Mouse (Mus musculus) spleen, adult 2 months (tissue): ENCODE data around the gene Pou6f1. TPM values are rescaled to one million over a fixed set of nuclear protein-coding genes. Genes with fewer than 3 reads are reported as not detected.
A peak's percentile ranks its signal among the peaks of the same experiment; 100 is the strongest.
"Not testable (repeated sequence)": the region's sequence is repeated elsewhere in the genome, so short reads cannot be mapped to it uniquely, and the experiment has no call there.

Experiments used
- DNase-seq, 2 experiments: peaks; one replicate each; pipeline versions ENCODE4 v3.0.0 to v3.0.0-alpha.2; 2012 to 2021; ENCODE audit warnings: low spot score in 2 of 2, low read depth in 1 of 2
- H3K27ac ChIP-seq: fragments of 200-500 bp; 2 replicates; pipeline ENCODE4 v1.5.1; 2012; ENCODE audit warnings: low read length, inconsistent platforms; ENCODE audit not compliant: insufficient read depth
- H3K27me3 ChIP-seq: fragments of 200-500 bp; 2 replicates; pipeline ENCODE4 v1.6.1; 2012; ENCODE audit warnings: mild to moderate bottlenecking, moderate library complexity, low read length, inconsistent platforms; ENCODE audit not compliant: control insufficient read depth, insufficient read depth
- H3K36me3 ChIP-seq: fragments of 200-500 bp; 2 replicates; pipeline ENCODE4 v1.6.1; 2012; ENCODE audit warnings: mild to moderate bottlenecking, low read length, inconsistent platforms; ENCODE audit not compliant: control insufficient read depth, insufficient read depth
- H3K4me1 ChIP-seq: fragments of 200-500 bp; 2 replicates; pipeline ENCODE4 v1.6.1; 2011; ENCODE audit warnings: inconsistent platforms; ENCODE audit not compliant: control insufficient read depth, insufficient read depth, insufficient read length
- H3K4me3 ChIP-seq: fragments of 200-500 bp; 2 replicates; pipeline ENCODE4 v1.5.1; 2011; ENCODE audit warnings: mild to moderate bottlenecking, inconsistent platforms; ENCODE audit not compliant: insufficient read depth, insufficient read length; ENCODE audit errors: extremely low read depth
- CTCF ChIP-seq: fragments of 200-500 bp; IDR thresholded peaks from 2 replicates; pipeline ENCODE4 v1.5.1; 2011; ENCODE audit warnings: mild to moderate bottlenecking, inconsistent platforms; ENCODE audit not compliant: insufficient read depth, insufficient read length, insufficient replicate concordance; ENCODE audit errors: extremely low read depth
- POLR2A ChIP-seq: fragments of 200-500 bp; IDR thresholded peaks from 2 replicates; pipeline ENCODE4 v1.6.1; 2011; ENCODE audit warnings: low read depth, low read length, inconsistent platforms
- WGBS: fragments of 180-500 bp; shearing (Covaris S2); methylation state at CpG from one replicate; pipeline ENCODE4 v1.1.7; 2018; 5-methylcytosine and 5-hydroxymethylcytosine counted together
- polyA plus RNA-seq: library from polyadenylated mRNA; depleted of rRNA; stranded (reverse); fragments of >200 nt; gene quantifications from 2 replicates; pipeline ENCODE4 v1.2.3, GENCODE M21; 2012

Pou6f1 gene
- polyA plus RNA-seq, 1 experiment = 31.8 TPM

DNA sequence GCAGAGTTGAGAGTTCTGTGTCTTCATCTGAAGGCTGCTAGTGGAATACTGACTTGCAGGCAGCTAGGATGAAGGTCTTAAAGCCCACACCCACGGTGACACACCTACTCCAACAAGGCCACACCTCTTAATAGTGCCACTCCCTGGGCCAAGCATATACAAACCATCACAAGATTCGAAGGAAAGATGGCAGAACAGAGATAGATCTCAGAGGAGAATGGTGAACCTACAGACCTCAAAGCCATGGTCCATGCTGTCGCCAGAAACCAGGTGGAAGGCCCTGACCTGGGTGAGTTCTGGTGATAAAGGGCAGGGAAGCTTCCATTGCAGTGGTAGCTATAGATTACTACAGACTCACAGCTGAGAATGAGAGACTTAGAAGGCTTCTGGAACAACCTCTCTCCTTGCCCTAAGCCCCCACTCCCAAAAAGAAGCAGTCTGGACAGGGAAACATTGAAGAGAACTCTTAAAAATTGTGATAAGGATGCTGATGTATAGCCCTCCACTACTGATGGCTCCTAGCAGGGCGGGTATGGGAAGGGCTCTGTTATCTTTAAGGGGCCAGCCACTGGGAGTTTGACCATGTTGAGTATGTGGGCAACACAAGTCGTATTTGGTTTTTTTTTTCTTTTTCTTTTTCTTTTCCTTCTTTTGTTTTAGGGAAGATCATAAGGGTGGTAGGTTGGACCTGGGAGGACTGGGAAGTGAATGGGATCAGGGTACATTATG lies 41.9 kb downstream of the Pou6f1 start:
- 75% methylated on average over 5 of the region's 5 CpGs for WGBS
- TF ChIP-seq POLR2A (no peak), CTCF (no peak)
- H3K36me3 ChIP-seq = no peaks in the 10 kb centered on the region
- no peaks in the 10 kb centered on the region for H3K27me3 ChIP-seq
- H3K4me1 ChIP-seq = no peaks in the 10 kb centered on the region
- H3K27ac ChIP-seq = no peak overlapping the region
- no peak overlapping the region for H3K4me3 ChIP-seq
- no peak for DNase-seq

DNA sequence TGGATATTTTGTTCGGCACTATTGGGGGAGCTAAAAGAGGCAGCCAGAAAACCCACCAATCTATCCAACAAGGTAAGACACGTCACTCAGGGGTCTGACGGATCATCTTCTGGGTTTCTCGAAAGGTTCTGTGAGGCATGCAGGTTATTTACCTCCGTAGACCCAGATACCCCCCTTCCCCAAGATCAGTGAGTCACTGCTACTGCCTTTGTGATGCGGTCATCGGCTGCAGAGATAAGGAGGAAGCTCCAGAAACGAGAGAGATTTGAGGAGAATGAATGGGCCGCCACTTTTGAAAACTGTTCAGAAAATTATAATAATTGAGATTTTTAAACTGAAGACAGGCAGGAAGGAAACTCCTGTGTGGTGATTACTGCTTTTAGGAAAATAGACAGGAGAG lies 43.4 kb downstream of the Pou6f1 start:
- no peak for DNase-seq
- TF ChIP-seq POLR2A (no peak), CTCF (no peak)
- 78% methylated on average over 9 of the region's 9 CpGs for WGBS
- Histone ChIP-seq H3K4me3 (no peak overlapping the region), H3K36me3 (no peaks in the 10 kb centered on the region), H3K4me1 (no peaks in the 10 kb centered on the region), H3K27ac (no peak overlapping the region), H3K27me3 (no peaks in the 10 kb centered on the region)

DNA sequence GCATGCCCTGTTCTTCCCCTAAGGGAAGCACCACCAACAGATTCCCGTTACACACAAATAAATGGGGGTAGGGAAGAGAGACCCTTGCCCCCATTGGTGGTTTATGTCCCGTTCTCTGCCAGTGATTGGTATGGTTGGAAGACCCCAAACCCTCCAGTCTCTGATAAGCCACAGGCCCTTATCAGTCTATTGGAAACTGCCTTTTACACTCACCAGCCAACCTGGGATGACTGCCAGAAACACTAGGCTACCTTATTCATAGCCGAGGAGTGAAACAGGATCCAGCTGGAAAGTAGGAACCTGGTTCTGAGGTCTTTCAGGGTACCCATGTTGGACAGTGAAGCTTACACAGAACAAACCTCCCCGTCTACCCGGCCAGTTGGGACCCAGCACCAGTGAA lies 43.8 kb downstream of the Pou6f1 start:
- Histone ChIP-seq H3K27me3 (no peaks in the 10 kb centered on the region), H3K27ac (no peak overlapping the region), H3K36me3 (no peaks in the 10 kb centered on the region), H3K4me1 (no peaks in the 10 kb centered on the region; the same call in 1 of the 2 replicates), H3K4me3 (no peak overlapping the region)
- no peak for DNase-seq
- TF ChIP-seq POLR2A (no peak), CTCF (no peak)
- whole genome bisulfite sequencing = 78% methylated on average over 5 of the region's 5 CpGs

DNA sequence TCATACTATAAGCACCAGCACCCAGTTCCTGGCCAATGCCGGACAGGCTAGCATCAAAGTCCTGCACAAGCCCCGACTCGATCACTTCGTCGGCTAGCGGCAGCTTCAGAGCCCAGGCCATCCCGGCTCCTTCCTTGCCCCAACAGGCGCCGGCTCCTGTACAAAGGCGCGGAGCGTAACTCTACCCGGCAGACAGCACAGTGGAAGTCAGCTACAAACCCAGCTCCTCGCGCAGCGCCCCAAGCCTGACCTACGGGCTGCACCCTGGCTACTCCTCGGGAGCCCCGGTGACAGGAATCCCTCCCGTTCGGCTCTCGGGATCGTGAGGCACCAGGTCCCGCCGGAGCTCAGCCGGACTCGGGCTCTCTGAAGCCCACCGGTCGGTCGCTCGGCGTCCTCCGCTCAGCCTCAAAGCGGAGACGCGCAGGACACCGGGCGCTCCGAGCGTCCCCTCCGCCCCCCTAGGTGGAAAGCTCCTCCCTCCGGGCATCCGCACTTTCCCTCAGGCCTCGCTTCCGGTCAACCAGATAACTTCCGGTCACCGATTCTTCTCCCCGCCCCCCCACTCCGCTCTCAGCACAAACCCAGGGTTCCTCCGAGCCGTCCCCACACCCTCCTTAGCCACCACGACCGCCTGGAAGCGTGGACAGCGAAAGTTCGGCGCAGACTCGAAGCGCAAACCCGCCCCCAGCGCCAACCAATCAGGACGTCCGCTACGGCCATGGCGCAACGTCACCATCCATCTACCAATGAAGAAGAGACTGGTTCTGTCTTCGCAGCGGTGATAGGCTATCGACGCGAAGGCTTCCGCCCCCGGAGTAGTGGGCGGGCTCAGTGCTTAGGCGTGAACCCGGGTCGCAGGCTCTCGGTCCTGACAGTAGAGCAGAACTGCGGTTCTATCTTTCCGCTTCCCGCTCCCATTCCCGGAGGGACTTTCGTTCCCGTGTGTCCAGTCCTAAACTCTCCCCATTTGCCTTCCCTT lies 48.2 kb downstream of the Pou6f1 start, which contains the start of gene Tfcp2:
Gene Tfcp2 (minus strand): TSS at position 683 of the 982 bp plus-strand sequence.
- peak within 1 kb of the TSS; percentile 39 for H3K27ac ChIP-seq
- WGBS = under 1% methylated on average over 83 of the region's 84 CpGs
- H3K4me3 ChIP-seq = peak within 1 kb of the TSS; percentile 72
- no peak for TF ChIP-seq CTCF
- H3K36me3 ChIP-seq = no peaks in the 10 kb centered on the region
- no peaks in the 10 kb centered on the region for H3K27me3 ChIP-seq
- no peaks in the 10 kb centered on the region; the same call in 1 of the 2 replicates for H3K4me1 ChIP-seq
- DNase-seq = peak; percentile 91 to 96

DNA sequence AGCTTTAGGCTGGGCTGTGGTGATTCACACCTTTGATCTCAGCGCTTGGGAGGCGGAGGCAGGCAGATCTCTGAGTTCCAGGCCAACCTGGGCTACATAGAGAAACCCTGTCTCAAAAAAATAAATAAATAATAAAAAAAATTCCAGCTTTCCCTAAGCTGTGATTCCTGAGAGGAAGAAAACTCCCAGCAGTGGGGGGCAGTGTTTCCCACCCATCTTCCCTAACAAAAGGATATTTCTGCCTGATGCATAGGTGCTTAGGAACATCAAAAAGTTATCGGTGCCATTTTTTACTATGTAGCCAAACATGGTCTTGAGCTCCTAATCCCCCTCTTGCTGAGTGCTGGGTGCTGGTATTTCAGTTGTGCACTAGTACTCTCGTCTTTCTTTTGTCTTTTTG lies 49.5 kb downstream of the Pou6f1 start:
- TF ChIP-seq POLR2A = no peak
- Histone ChIP-seq H3K4me1 (no peaks in the 10 kb centered on the region; the same call in 1 of the 2 replicates), H3K27me3 (no peaks in the 10 kb centered on the region), H3K36me3 (no peaks in the 10 kb centered on the region), H3K4me3 (no peak overlapping the region), H3K27ac (no peak overlapping the region)
- no peak for DNase-seq
- WGBS = 92% methylated on average over 4 of the region's 4 CpGs

DNA sequence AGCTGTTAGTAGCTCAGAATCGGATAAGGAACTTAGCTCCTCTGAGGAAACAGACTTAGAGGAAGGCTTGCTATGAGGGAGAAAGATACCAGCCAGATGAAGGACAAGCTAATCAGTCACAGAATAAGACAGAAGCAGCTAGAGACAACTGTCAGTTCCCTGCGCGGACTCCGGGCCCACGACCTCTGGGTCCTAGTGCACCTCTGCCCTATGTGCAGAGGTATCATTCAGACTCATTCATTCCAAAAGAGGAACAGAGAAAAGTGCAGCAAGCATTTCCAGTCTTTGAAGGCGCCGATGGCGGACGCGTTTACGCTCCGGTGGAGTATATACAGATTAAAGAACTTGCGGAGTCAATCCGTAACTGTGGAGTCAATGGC lies 56.1 kb downstream of the Pou6f1 start:
- H3K4me1 ChIP-seq, H3K27ac ChIP-seq, H3K4me3 ChIP-seq, H3K27me3 ChIP-seq, H3K36me3 ChIP-seq, DNase-seq: not testable (repeated sequence)
- 75% methylated on average over 14 of the region's 14 CpGs for WGBS

DNA sequence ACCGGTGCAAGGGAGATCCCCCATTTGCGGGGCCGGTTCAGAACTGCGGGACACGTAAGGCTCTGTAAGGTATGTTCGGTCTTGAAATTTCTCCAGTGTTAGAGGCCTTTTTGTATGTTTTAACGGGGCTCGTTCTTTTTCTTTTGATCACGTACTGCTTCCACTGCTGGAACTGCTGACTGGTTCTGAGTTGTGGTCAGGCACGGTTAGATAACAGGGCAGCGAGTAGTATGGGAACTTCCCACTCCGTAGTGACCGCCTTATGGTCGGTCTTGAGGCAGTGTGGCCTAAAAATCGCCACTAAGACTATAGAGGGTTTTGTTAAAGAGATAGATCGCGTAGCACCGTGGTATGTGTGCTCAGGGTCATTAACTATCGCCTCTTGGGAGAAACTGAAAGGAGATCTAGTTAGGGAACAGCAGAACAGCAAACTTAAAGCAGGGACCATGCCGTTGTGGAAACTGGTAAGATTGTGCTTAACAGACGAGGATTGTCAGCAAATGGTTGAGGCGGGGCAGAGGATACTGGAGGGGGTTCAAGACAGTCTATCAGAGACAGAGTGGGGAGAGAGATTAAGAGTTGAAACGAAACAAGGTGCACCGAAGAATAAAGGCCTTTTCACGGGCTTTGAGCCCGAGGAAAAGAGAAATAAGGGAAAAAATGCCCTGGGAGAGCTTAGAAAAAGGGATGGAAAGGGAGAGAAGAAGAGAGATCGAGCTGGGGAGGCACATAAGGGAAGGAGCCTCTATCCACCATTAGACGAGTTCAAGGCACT lies 56.7 kb downstream of the Pou6f1 start:
- WGBS = 86% methylated on average over 28 of the region's 28 CpGs
- not testable (repeated sequence) for DNase-seq, H3K4me1 ChIP-seq, H3K4me3 ChIP-seq, H3K36me3 ChIP-seq, H3K27ac ChIP-seq, H3K27me3 ChIP-seq
